Mouse (Mus musculus) megakaryocyte-erythroid progenitor cell, adult 5-6 weeks (primary cell): Measurements from ENCODE around the gene Arhgap6. TPM values are rescaled to one million over a fixed set of nuclear protein-coding genes. Genes with fewer than 3 reads are reported as not detected.

ENCODE experiments used
- ATAC-seq: replicated peaks from 2 replicates; pipeline ENCODE4 v1.8.0; 2016; ENCODE audit warnings: mild to moderate bottlenecking, inconsistent platforms; ENCODE audit not compliant: severe bottlenecking, poor library complexity, low FRiP score, low TSS enrichment
- total RNA-seq, 2 experiments: library from RNA; stranded (forward) in 1 of 2; stranded (reverse) in 1 of 2; fragments of 200-1000, 215-1000 nt in 1 of 2; fragments of >200 nt in 1 of 2; fragmentation: Nextera tagmentation in 1 of 2; gene quantifications; 2 replicates each; pipeline ENCODE4 v1.2.3; 2014 to 2017

Arhgap6 gene
- total RNA-seq, 2 experiments from 2014 or later, result 7.5 to 8.3 TPM

GRCm38 (mm10) chrX:168943217-168943616, 148.3 kb downstream of the Arhgap6 start:
- 0 out of 2 replicates have a peak, but pooled peaks have one; percentile 34 for ATAC-seq

- no peak for ATAC-seq
Observed at GRCm38 (mm10) chrX:168975444-168975843, 180.5 kb downstream of the Arhgap6 start.

GRCm38 (mm10) chrX:168977776-168978175, 182.9 kb downstream of the Arhgap6 start:
- ATAC-seq, result no peak; the same call in 1 of the 2 replicates

GRCm38 (mm10) chrX:168980370-168980769, 185.5 kb downstream of the Arhgap6 start:
- no peak for ATAC-seq

GRCm38 (mm10) chrX:169007066-169007465, 212.2 kb downstream of the Arhgap6 start:
- no peak for ATAC-seq

GRCm38 (mm10) chrX:169012701-169013100, 217.8 kb downstream of the Arhgap6 start:
- no peak for ATAC-seq

- no peak for ATAC-seq
Observed at GRCm38 (mm10) chrX:169034390-169034789, 239.5 kb downstream of the Arhgap6 start.

- ATAC-seq, result peak; percentile 100
Observed at GRCm38 (mm10) chrX:169036403-169037296, 241.8 kb downstream of the Arhgap6 start.

GRCm38 (mm10) chrX:169037401-169037800, 242.5 kb downstream of the Arhgap6 start:
- no peak for ATAC-seq

GRCm38 (mm10) chrX:169043872-169044271, 249.0 kb downstream of the Arhgap6 start:
- no peak for ATAC-seq

- ATAC-seq, result peak; percentile 97
Observed at GRCm38 (mm10) chrX:169047595-169047994, 252.7 kb downstream of the Arhgap6 start.

- ATAC-seq, result no peak
Observed at GRCm38 (mm10) chrX:169049550-169049949, 254.7 kb downstream of the Arhgap6 start.

GRCm38 (mm10) chrX:169053907-169054476, 259.1 kb downstream of the Arhgap6 start:
- ATAC-seq, result peak; percentile 52

- ATAC-seq, result no peak
Observed at GRCm38 (mm10) chrX:169062555-169062954, 267.7 kb downstream of the Arhgap6 start.

- ATAC-seq, result 0 out of 2 replicates have a peak, but pooled peaks have one; percentile 32
Observed at GRCm38 (mm10) chrX:169065298-169065697, 270.4 kb downstream of the Arhgap6 start.

- ATAC-seq, result peak; percentile 96
Observed at GRCm38 (mm10) chrX:169065922-169066321, 271.0 kb downstream of the Arhgap6 start.

GRCm38 (mm10) chrX:169075020-169075419, 280.1 kb downstream of the Arhgap6 start:
- ATAC-seq, result no peak

- no peak for ATAC-seq
Observed at GRCm38 (mm10) chrX:169081609-169082008, 286.7 kb downstream of the Arhgap6 start.

GRCm38 (mm10) chrX:169085871-169086270, 291.0 kb downstream of the Arhgap6 start:
- peak; percentile 71 for ATAC-seq

GRCm38 (mm10) chrX:169089221-169089620, 294.3 kb downstream of the Arhgap6 start:
- ATAC-seq, result no peak

GRCm38 (mm10) chrX:169094601-169095000, 299.7 kb downstream of the Arhgap6 start:
- peak; percentile 81 for ATAC-seq
